Mouse (Mus musculus): Measurements from ENCODE around the gene Ikbip. TPM values are rescaled to one million over a fixed set of nuclear protein-coding genes. Genes with fewer than 3 reads are reported as not detected.

Gene Ikbip
- polyA plus RNA-seq, 1 experiment from 2014 or later: 19.7 TPM

DNA sequence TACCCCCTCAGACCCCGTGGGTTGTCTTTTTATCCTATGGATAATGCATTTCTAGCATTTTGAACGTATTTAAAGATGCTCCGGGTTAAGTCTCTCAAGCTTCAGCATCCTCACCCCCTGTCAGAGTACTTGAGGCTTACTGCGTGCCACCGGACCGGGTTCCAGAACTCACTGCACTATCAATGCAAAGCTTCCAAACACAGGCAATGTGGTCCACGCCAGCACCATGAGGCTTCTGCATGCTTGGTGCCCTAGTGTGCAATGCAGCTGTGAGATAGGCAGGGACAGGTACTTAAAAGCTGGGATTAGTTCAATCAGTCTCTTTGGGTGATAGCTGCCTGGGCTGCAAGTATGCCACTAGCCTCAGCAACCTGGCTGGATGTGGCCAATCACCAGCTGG lies 62.7 kb downstream of the Ikbip start:
- Histone ChIP-seq H3K4me1 (no peaks in the 10 kb centered on the region), H3K27ac (no peak overlapping the region), H3K4me3 (no peak overlapping the region), H3K27me3 (ENCODE audit: low read depth, poor library complexity, severe bottlenecking) (no peaks in the 10 kb centered on the region), H3K36me3 (peaks cover 55% of the 10 kb centered on the region), H3K9me3 (replicated peaks) (no peaks in the 10 kb centered on the region)
- WGBS: 96% methylated on average over 7 of the region's 7 CpGs
- no peak for DNase-seq (ENCODE audit: low spot score)

Other genes with a start within 250 kb of the Ikbip start
- gene Apaf1, start 170 bp upstream of the Ikbip start, polyA plus RNA-seq (2016; fragmentation: Nextera tagmentation; extraction: Ambion mirVana): 16.9 and 25.4 TPM in 2 replicates
- gene Slc25a3, start 41.1 kb downstream of the Ikbip start, polyA plus RNA-seq (2016; fragmentation: Nextera tagmentation; extraction: Ambion mirVana): 412 and 416 TPM in 2 replicates
- gene Tmpo, start 98.4 kb downstream of the Ikbip start, polyA plus RNA-seq (2016; fragmentation: Nextera tagmentation; extraction: Ambion mirVana): 260 and 300 TPM in 2 replicates

All from limb, embryonic 10.5 days (tissue).